Mouse (Mus musculus) testis, adult 2 months (tissue): ENCODE data around the gene 1700011M02Rik.
"Not testable (repeated sequence)": the region's sequence is repeated elsewhere in the genome, so short reads cannot be mapped to it uniquely, and the experiment has no call there.

Source experiments
- CTCF ChIP-seq: fragments of 200-500 bp; IDR thresholded peaks from 2 replicates; pipeline ENCODE4 v1.5.1; 2012; ENCODE audit warnings: low read depth, mild to moderate bottlenecking, inconsistent platforms, low read length, moderate library complexity; ENCODE audit not compliant: control insufficient read depth, insufficient read depth, insufficient replicate concordance
- POLR2A ChIP-seq: fragments of 200-500 bp; IDR thresholded peaks from 2 replicates; pipeline ENCODE4 v1.6.1; 2012; ENCODE audit warnings: low read depth, mild to moderate bottlenecking, inconsistent platforms, low read length, moderate library complexity; ENCODE audit not compliant: control insufficient read depth

GRCm38 (mm10) chrX:102928072-102928471, 19.4 kb downstream of the 1700011M02Rik start, which contains the start of gene 1700018G05Rik:
- TF ChIP-seq CTCF, POLR2A: not testable (repeated sequence)
